Comparison of ENCODE assay signal across 22 mouse cellular contexts in the genomic region with DNA sequence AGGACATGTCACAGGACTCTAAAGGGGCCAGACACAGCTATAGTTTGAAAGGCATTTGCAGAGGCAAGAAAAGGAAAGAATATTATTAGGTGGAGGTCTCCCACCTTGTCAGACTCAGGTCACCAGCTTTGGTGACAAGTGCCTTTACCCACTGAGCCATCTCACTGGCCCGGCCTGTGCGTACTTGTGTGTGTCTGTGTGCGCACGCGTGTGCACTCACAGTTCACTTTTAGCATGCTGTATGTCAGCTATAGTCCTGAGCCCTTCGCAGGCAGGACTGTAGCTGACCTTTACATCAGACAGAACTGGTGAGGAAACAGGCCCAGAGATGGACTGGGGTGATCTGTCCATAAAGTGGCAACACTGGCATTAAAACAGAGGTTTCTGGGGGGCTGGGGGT. TPM values are rescaled to one million over a fixed set of nuclear protein-coding genes. Genes with fewer than 3 reads are reported as not detected.
DNase-seq lines count a peak whose midpoint lies in the region; ATAC-seq and TF ChIP-seq lines count a peak whose summit lies in the region.
"Had no signal": no experiment of that assay in that cellular context is flagged by ENCODE, and none has a peak within 500 bp of the region (broad histone marks: within the 10 kb centered on the region; RNA-seq: fewer than 3 reads in every experiment).

No protein-coding gene starts in this region.

- no peak for TF ChIP-seq POLR2A in spleen, adult 2 months (IDR thresholded peaks at IDR 0.05; ENCODE audit: low read depth, low read length)
- TF ChIP-seq POLR2A in limb, embryonic 14.5 days (IDR thresholded peaks at IDR 0.05; ENCODE audit: borderline replicate concordance, extremely low read depth, insufficient read depth, insufficient read length), result no peak

- no peak overlapping the region for H3K9ac ChIP-seq in heart, embryonic 15.5 days
- H3K9ac ChIP-seq in embryonic facial prominence, embryonic 12.5 days, result no peak overlapping the region
- H3K9ac ChIP-seq in limb, embryonic 14.5 days (ENCODE audit: low read depth, low read length, severe bottlenecking), result no peak overlapping the region
- H3K9ac ChIP-seq: embryonic facial prominence, embryonic 15.5 days had no signal

- H3K9me3 ChIP-seq in heart, embryonic 15.5 days (replicated peaks), result no peaks in the 10 kb centered on the region
- H3K9me3 ChIP-seq in embryonic facial prominence, embryonic 12.5 days, result no peaks in the 10 kb centered on the region
- H3K9me3 ChIP-seq in limb, embryonic 14.5 days (ENCODE audit: control insufficient read depth, low read length), result no peaks in the 10 kb centered on the region
- H3K9me3 ChIP-seq: embryonic facial prominence, embryonic 15.5 days had no signal

- peak overlapping the region; percentile 31; the same call in 1 of the 2 replicates for H3K27ac ChIP-seq in heart, embryonic 15.5 days
- H3K27ac ChIP-seq in spleen, adult 2 months (ENCODE audit: insufficient read depth, low read length), result peak overlapping the region; percentile 76
- H3K27ac ChIP-seq in embryonic facial prominence, embryonic 12.5 days, result peak overlapping the region; percentile 47; the same call in 1 of the 2 replicates
- H3K27ac ChIP-seq in limb, embryonic 14.5 days (replicated peaks; ENCODE audit: low read depth, low read length), result peak overlapping the region; percentile 72

- no peaks in the 10 kb centered on the region for H3K36me3 ChIP-seq in heart, embryonic 15.5 days
- no peaks in the 10 kb centered on the region for H3K36me3 ChIP-seq in spleen, adult 2 months (ENCODE audit: control insufficient read depth, insufficient read depth, low read length)
- no peaks in the 10 kb centered on the region for H3K36me3 ChIP-seq in embryonic facial prominence, embryonic 12.5 days
- H3K36me3 ChIP-seq in limb, embryonic 14.5 days (ENCODE audit: control insufficient read depth, insufficient read depth, low read length), result no peaks in the 10 kb centered on the region
- H3K36me3 ChIP-seq: embryonic facial prominence, embryonic 15.5 days had no signal

- no peak for ATAC-seq in heart, embryonic 15.5 days (replicated peaks; ENCODE audit: insufficient number of reproducible peaks, insufficient read depth, low FRiP score, low read depth)
- ATAC-seq in embryonic facial prominence, embryonic 12.5 days (ENCODE audit: insufficient number of reproducible peaks, insufficient read depth, low FRiP score, low TSS enrichment), result no peak
- ATAC-seq in limb, embryonic 14.5 days (ENCODE audit: low FRiP score, low read depth), result no peak

- 92% methylated on average over 6 of the region's 6 CpGs for WGBS in heart, embryonic 15.5 days
- WGBS in spleen, adult 2 months, result 76% methylated on average over 6 of the region's 6 CpGs
- WGBS in embryonic facial prominence, embryonic 12.5 days, result 95% methylated on average over 6 of the region's 6 CpGs
- WGBS in limb, embryonic 14.5 days, result 94% methylated on average over 6 of the region's 6 CpGs

- H3K4me2 ChIP-seq in heart, embryonic 15.5 days, result no peak overlapping the region
- H3K4me2 ChIP-seq in embryonic facial prominence, embryonic 12.5 days (replicated peaks), result no peak overlapping the region
- H3K4me2 ChIP-seq in limb, embryonic 14.5 days (replicated peaks; ENCODE audit: low read depth, low read length, severe bottlenecking), result no peak overlapping the region
- H3K4me2 ChIP-seq: embryonic facial prominence, embryonic 15.5 days had no signal

- intact Hi-C loops in heart, postnatal 10 days (cut with DNase I), result no loop called here

- H3K4me3 ChIP-seq in heart, embryonic 15.5 days, result peak overlapping the region; percentile 15; the same call in 1 of the 2 replicates
- H3K4me3 ChIP-seq in spleen, adult 2 months (ENCODE audit: extremely low read depth, insufficient read depth, insufficient read length), result peak overlapping the region; percentile 42; the same call in 1 of the 2 replicates
- no peak overlapping the region for H3K4me3 ChIP-seq in embryonic facial prominence, embryonic 12.5 days
- H3K4me3 ChIP-seq in limb, embryonic 14.5 days (replicated peaks; ENCODE audit: low read length), result no peak overlapping the region
- H3K4me3 ChIP-seq: embryonic facial prominence, embryonic 15.5 days had no signal

- H3K27me3 ChIP-seq in heart, embryonic 15.5 days, result peaks cover 10% of the 10 kb centered on the region; the same call in 1 of the 2 replicates
- no peaks in the 10 kb centered on the region for H3K27me3 ChIP-seq in spleen, adult 2 months (ENCODE audit: control insufficient read depth, insufficient read depth, low read length)
- H3K27me3 ChIP-seq in embryonic facial prominence, embryonic 12.5 days, result no peaks in the 10 kb centered on the region
- no peaks in the 10 kb centered on the region for H3K27me3 ChIP-seq in limb, embryonic 14.5 days (ENCODE audit: control insufficient read depth, insufficient read depth, low read length)
- H3K27me3 ChIP-seq: embryonic facial prominence, embryonic 15.5 days had no signal

- H3K4me1 ChIP-seq in heart, embryonic 15.5 days (replicated peaks), result peaks cover 12% of the 10 kb centered on the region
- H3K4me1 ChIP-seq in spleen, adult 2 months (ENCODE audit: control insufficient read depth, insufficient read depth, insufficient read length), result peaks cover 12% of the 10 kb centered on the region; the same call in 1 of the 2 replicates
- H3K4me1 ChIP-seq in embryonic facial prominence, embryonic 12.5 days, result peaks cover 30% of the 10 kb centered on the region
- H3K4me1 ChIP-seq in limb, embryonic 14.5 days (ENCODE audit: control insufficient read depth, insufficient read depth, low read length), result peaks cover 30% of the 10 kb centered on the region

- no peak for TF ChIP-seq CTCF in spleen, adult 2 months (IDR thresholded peaks at IDR 0.05; ENCODE audit: extremely low read depth, insufficient read depth, insufficient read length, insufficient replicate concordance)

- no peak for DNase-seq in heart, postnatal 10 days
- no peak for DNase-seq in spleen, adult 2 months (ENCODE audit: low read depth in 1 of 2, low spot score in 2 of 2)
- no peak for DNase-seq in spleen, postnatal 14 days (ENCODE audit: low spot score in 2 of 2)
- no peak for DNase-seq in limb, embryonic 14.5 days (ENCODE audit: low spot score)
- DNase-seq in kidney, adult 9 months, result no peak
- DNase-seq in retina, embryonic 14.5 days (ENCODE audit: low spot score), result no peak
- DNase-seq: adrenal gland, adult 2 months; cerebellum, adult 9-10 months; gastrocnemius, postnatal 14 days; kidney, adult 18-20 months; kidney, postnatal 10 days; lung, adult 18-20 months; lung, postnatal 36 days; right cerebral cortex, postnatal 4 days had no signal

RNA-seq across cellular contexts. Expression of a gene that starts 4.7 kb away (rescaled TPM):
- 1.0 and 10.5 TPM in 2 replicates for polyA plus RNA-seq in heart, embryonic 15.5 days (2015; fragmentation: Nextera tagmentation; extraction: Ambion mirVana)
- total RNA-seq in heart, postnatal 10 days (2021), result under 1 TPM; 0.17 to 0.55 TPM
- 27.9 and 29.2 TPM in 2 replicates for polyA plus RNA-seq in spleen, adult 2 months (2012; rRNA removed)
- 1.4 and 2.3 TPM in 2 replicates for polyA plus RNA-seq in embryonic facial prominence, embryonic 12.5 days (2016; fragmentation: Nextera tagmentation; extraction: Ambion mirVana)
- 1.9 and 2.5 TPM in 2 replicates for polyA plus RNA-seq in limb, embryonic 14.5 days (2012; rRNA removed)
- polyA plus RNA-seq in limb, embryonic 14.5 days (2014; fragmentation: Nextera tagmentation; extraction: Ambion mirVana), result 1.0 TPM in 2 replicates
- total RNA-seq: adrenal gland, adult 2 months; midbrain, postnatal 0 days had no signal
- polyA plus RNA-seq: midbrain, postnatal 0 days had no signal

RNA-seq across cellular contexts. Expression of a gene that starts 14.4 kb away (rescaled TPM):
- polyA plus RNA-seq in heart, embryonic 15.5 days (2015; fragmentation: Nextera tagmentation; extraction: Ambion mirVana), result 0.25 and 0.44 TPM in 2 replicates
- total RNA-seq in heart, postnatal 10 days (2021), result not detected
- polyA plus RNA-seq in spleen, adult 2 months (2012; rRNA removed), result 0.36 and 0.53 TPM in 2 replicates
- not detected in 2 replicates for polyA plus RNA-seq in embryonic facial prominence, embryonic 12.5 days (2016; fragmentation: Nextera tagmentation; extraction: Ambion mirVana)
- 0.59 and 0.80 TPM in 2 replicates for polyA plus RNA-seq in limb, embryonic 14.5 days (2012; rRNA removed)
- 0.19 TPM in 1 of 2 replicates, not detected in the other for polyA plus RNA-seq in limb, embryonic 14.5 days (2014; fragmentation: Nextera tagmentation; extraction: Ambion mirVana)
- total RNA-seq: adrenal gland, adult 2 months; megakaryocyte-erythroid progenitor cell, adult 5-6 weeks; midbrain, postnatal 0 days had no signal
- polyA plus RNA-seq: adrenal gland, adult 2 months; embryonic facial prominence, embryonic 15.5 days; forebrain, embryonic 11.5 days; hindbrain, embryonic 11.5 days; midbrain, postnatal 0 days; neural tube, embryonic 11.5 days had no signal

Comparison
In these comparisons a context has a peak if more than half of its experiments do, and no peak if none do; other contexts are left out.
1. H3K4me3 ChIP-seq: peak in heart, embryonic 15.5 days (single experiment) and spleen, adult 2 months (single experiment); none in embryonic facial prominence, embryonic 12.5 days (single experiment) and limb, embryonic 14.5 days (single experiment).
2. Peak in every context shown above with its lines, with median percentiles within 50 percentile points of each other: H3K27ac ChIP-seq.